Mouse (Mus musculus) thymus, adult 2 months (tissue): ENCODE results near the gene Ptpn18. TPM values are rescaled to one million over a fixed set of nuclear protein-coding genes. Genes with fewer than 3 reads are reported as not detected.

Experiments used
- DNase-seq: peaks from one replicate; pipeline ENCODE4 v3.0.0; 2021
- H3K27ac ChIP-seq: fragments of 200-500 bp; 2 replicates; pipeline ENCODE4 v1.5.1; 2012; ENCODE audit warnings: low read length, control low read depth; ENCODE audit not compliant: control insufficient read depth, insufficient read depth
- H3K27me3 ChIP-seq: fragments of 200-500 bp; 2 replicates; pipeline ENCODE4 v1.6.1; 2012; ENCODE audit warnings: mild to moderate bottlenecking, low read length, moderate library complexity, mixed read lengths; ENCODE audit not compliant: control insufficient read depth, insufficient read depth
- H3K36me3 ChIP-seq: fragments of 200-500 bp; 2 replicates; pipeline ENCODE4 v1.6.1; 2012; ENCODE audit warnings: mild to moderate bottlenecking, low read length, moderate library complexity; ENCODE audit not compliant: control insufficient read depth, insufficient read depth
- H3K4me1 ChIP-seq: fragments of 200-500 bp; replicated peaks from 2 replicates; pipeline ENCODE4 v1.6.1; 2012; ENCODE audit warnings: low read length; ENCODE audit not compliant: control insufficient read depth, insufficient read depth
- H3K4me3 ChIP-seq: fragments of 200-500 bp; 2 replicates; pipeline ENCODE4 v1.5.1; 2012; ENCODE audit warnings: mild to moderate bottlenecking, low read length, control low read depth, moderate library complexity; ENCODE audit not compliant: control insufficient read depth, insufficient read depth
- CTCF ChIP-seq: fragments of 200-500 bp; IDR thresholded peaks from 2 replicates; pipeline ENCODE4 v1.5.1; 2012; ENCODE audit warnings: mild to moderate bottlenecking, control low read depth, low read length, moderate library complexity, borderline replicate concordance; ENCODE audit not compliant: control insufficient read depth, poor library complexity, insufficient read depth; ENCODE audit errors: extremely low read depth
- POLR2A ChIP-seq: fragments of 200-500 bp; IDR thresholded peaks from 2 replicates; pipeline ENCODE4 v1.6.1; 2012; ENCODE audit warnings: mild to moderate bottlenecking, low read length, control low read depth, moderate library complexity; ENCODE audit not compliant: control insufficient read depth, poor library complexity, insufficient read depth; ENCODE audit errors: extremely low read depth
- WGBS: fragments of 180-500 bp; shearing (Covaris S2); methylation state at CpG from one replicate; pipeline ENCODE4 v1.1.7; 2018; 5-methylcytosine and 5-hydroxymethylcytosine counted together
- polyA plus RNA-seq: library from polyadenylated mRNA; depleted of rRNA; stranded (reverse); fragments of >200 nt; gene quantifications from 2 replicates; pipeline ENCODE4 v1.2.3, GENCODE M21; 2012

Gene Ptpn18
- polyA plus RNA-seq, 1 experiment = 705 TPM

DNA sequence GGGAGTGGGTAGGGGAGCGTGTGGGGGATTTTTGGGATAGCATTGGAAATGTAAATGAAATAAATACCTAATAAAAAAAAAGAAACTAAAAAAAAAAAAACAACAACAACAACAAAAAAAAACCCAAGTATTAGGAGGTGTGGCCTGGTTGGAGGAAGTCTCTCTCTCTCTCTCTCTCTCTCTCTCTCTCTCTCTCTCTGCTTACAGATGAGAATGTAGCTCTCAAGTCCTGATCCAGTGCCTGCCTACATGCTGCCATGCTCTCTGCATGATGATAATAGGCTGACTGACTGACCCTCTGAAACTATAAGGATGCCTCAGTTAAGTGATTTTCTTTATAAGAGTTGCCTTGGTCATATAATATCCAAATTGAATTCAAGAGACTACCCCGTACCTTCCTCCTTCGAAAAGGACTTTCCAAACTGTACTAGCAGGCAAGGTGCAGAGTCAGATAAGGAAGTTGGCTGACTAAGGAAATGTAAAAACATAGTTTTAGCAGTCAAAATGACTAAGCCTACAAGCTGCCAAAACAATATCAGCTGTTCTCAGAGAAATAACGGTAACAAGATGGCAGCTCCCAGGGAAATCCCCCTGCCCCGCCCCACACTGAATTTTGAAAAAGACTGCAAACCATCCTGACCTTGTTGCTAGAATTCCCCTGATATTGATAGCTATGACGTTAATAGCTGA, 30.4 kb downstream of the Ptpn18 start:
- no peaks in the 10 kb centered on the region for H3K27me3 ChIP-seq
- H3K4me1 ChIP-seq = peaks cover 7% of the 10 kb centered on the region
- no peak overlapping the region for H3K27ac ChIP-seq
- TF ChIP-seq POLR2A = no peak
- TF ChIP-seq CTCF = no peak
- no peak overlapping the region for H3K4me3 ChIP-seq
- H3K36me3 ChIP-seq = no peaks in the 10 kb centered on the region
- WGBS = 70% methylated on average over 6 of the region's 6 CpGs
- DNase-seq = no peak

DNA sequence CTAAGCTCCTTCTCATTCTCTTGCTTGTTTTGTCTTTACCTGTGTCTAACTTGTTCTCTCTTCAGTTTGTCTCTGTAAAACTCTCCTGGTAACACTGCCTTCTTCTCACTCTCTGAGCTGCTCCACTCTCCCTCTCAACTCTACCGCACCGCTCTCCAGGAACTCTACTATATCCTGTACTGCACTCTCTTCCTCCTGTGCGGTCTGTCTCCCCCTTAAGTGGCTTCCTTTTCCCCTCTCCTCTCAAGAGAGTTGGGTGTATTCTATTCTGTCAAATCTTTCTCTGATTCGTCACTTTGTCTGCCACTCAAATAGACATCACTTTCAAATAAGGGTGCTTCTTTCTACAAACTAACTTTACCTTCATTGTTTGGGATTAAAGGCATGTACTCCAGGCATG, 31.9 kb downstream of the Ptpn18 start:
- Histone ChIP-seq H3K27ac (no peak overlapping the region), H3K4me1 (no peaks in the 10 kb centered on the region), H3K4me3 (no peak overlapping the region), H3K27me3 (no peaks in the 10 kb centered on the region), H3K36me3 (no peaks in the 10 kb centered on the region)
- WGBS = 58% methylated on average over 4 of the region's 4 CpGs
- TF ChIP-seq POLR2A = no peak
- no peak for TF ChIP-seq CTCF
- DNase-seq = no peak

DNA sequence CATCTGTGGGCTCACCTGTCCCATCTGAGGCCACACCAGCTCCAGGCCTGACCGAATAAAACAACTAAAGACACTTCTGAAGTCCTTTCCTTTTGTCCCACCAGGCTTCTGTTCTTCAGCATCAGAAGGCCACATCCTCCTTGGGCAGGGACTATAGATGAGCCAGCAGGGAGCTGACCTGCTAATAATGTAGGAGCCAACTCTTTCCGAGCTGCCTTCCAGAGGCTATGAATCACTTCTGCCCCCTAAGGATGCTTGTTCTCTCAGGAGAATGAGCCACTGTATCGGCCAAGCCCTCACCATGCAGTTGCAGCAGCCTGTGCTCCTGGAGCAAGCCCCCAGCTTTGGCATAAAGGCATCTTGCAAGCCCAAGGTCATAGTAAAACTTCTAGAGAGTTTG, 43.4 kb downstream of the Ptpn18 start:
- Histone ChIP-seq H3K36me3 (no peaks in the 10 kb centered on the region), H3K27ac (no peak overlapping the region), H3K4me1 (no peaks in the 10 kb centered on the region), H3K27me3 (no peaks in the 10 kb centered on the region), H3K4me3 (no peak overlapping the region)
- no peak for DNase-seq
- WGBS = 96% methylated on average over 3 of the region's 3 CpGs
- TF ChIP-seq CTCF = no peak
- TF ChIP-seq POLR2A = no peak

DNA sequence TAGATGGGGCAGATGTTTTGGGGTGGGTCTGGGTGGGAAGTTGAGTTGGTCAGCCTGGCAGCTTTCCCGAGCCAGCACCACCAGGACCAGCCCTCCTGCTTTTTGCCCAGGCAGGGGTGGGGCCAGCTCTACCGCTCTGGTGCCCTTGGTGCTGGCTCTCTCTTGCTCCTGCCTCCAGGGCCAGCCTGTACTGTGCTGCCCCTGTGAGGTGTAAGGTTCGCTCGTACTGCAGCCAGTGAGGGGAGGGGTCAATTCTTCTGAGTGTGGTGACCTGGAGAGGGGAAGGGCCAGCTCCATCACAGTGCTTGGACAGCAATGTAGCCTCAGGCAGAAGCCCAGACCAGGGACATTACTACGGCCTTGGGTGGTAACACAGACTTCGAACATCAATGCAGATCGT, 45.7 kb downstream of the Ptpn18 start:
- no peak overlapping the region for H3K4me3 ChIP-seq
- H3K27ac ChIP-seq = no peak overlapping the region
- 75% methylated on average over 7 of the region's 7 CpGs for WGBS
- H3K27me3 ChIP-seq = no peaks in the 10 kb centered on the region
- DNase-seq = no peak
- H3K36me3 ChIP-seq = no peaks in the 10 kb centered on the region
- no peak for TF ChIP-seq CTCF
- TF ChIP-seq POLR2A = no peak
- H3K4me1 ChIP-seq = peaks cover 3% of the 10 kb centered on the region; the same call in 1 of the 2 replicates

DNA sequence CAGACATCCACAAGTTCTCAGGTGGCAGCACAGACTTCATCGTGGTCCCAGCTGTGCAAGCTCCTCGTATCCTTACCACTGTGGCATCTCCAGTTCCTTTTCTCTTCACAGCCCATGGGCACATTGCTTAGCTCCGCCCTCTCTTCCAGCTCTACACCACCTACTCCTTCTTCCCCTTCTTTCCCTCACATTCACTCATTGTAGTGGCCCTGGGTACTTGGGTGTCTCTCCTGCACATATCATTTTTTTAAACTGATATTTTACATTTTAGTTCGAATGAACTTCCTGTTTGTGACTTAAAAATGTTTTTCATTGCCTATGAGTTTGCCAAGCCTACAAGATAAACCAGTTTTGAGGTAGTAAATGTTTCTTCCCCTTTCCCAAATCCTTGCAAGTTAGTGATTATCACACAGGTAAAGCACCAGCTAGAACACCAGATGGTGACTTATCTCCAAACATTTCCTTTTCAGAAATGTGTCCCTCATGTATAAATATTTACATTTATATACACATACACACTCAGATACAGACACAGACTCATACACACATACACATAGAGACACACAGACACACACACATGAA, 46.5 kb downstream of the Ptpn18 start:
- Histone ChIP-seq H3K36me3 (no peaks in the 10 kb centered on the region), H3K27ac (no peak overlapping the region), H3K27me3 (no peaks in the 10 kb centered on the region), H3K4me1 (peaks cover 9% of the 10 kb centered on the region), H3K4me3 (no peak overlapping the region)
- DNase-seq = no peak
- TF ChIP-seq POLR2A = no peak
- TF ChIP-seq CTCF = no peak
- WGBS = 35% methylated on average over 4 of the region's 4 CpGs

DNA sequence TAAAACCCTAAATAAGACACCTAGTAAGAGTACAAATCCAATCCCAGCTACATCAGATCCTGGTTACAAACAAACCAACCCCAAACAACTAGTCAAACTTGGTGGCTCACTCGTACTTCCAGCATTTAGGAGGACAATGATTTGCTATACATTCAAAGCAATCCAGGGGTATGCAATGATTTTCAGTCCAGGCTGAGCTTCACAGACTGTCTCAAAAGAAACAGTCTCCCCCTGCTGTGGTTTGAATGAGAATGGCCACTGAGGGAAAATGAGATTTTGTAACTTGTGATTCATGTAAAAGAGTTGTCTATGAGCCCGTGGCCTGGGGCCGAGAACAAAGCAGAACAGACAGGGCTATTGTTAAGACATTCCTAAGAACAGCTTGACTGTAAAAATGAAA, 48.4 kb downstream of the Ptpn18 start:
- TF ChIP-seq CTCF = no peak
- TF ChIP-seq POLR2A = no peak
- H3K4me3 ChIP-seq = no peak overlapping the region
- WGBS = 95% methylated on average over 3 of the region's 3 CpGs
- no peaks in the 10 kb centered on the region for H3K36me3 ChIP-seq
- no peak overlapping the region for H3K27ac ChIP-seq
- no peak for DNase-seq
- peaks cover 9% of the 10 kb centered on the region for H3K4me1 ChIP-seq
- H3K27me3 ChIP-seq = no peaks in the 10 kb centered on the region
